Mouse (Mus musculus) cerebellum, postnatal 4 days (tissue): ENCODE measurements around the gene B3galnt1.

Experiments used
- DNase-seq, 2 experiments: peaks; one replicate each; pipeline ENCODE4 v3.0.0; 2022; ENCODE audit warnings: low spot score in 2 of 2, mixed read lengths in 1 of 2

B3galnt1 gene

GRCm38 (mm10) chr3:69598261-69599165 is at the start of gene B3galnt1:
Gene B3galnt1, minus strand, starts transcription at chr3:69598960.
- peak; percentile 43 to 68 for DNase-seq

- no peak for DNase-seq
These were observed 35.8 kb upstream of the B3galnt1 start for GRCm38 (mm10) chr3:69634521-69634920.

GRCm38 (mm10) chr3:69633706-69634420 is 35.1 kb upstream of the B3galnt1 start:
- DNase-seq, result no peak

- no peak for DNase-seq
These were observed 28.3 kb upstream of the B3galnt1 start for GRCm38 (mm10) chr3:69626963-69627590.

- DNase-seq, result no peak
These were observed 27.6 kb upstream of the B3galnt1 start for GRCm38 (mm10) chr3:69626213-69626962.

- no peak for DNase-seq
These were observed 25.4 kb upstream of the B3galnt1 start for GRCm38 (mm10) chr3:69624182-69624581.

GRCm38 (mm10) chr3:69607909-69608308 is 9.1 kb upstream of the B3galnt1 start:
- no peak for DNase-seq

GRCm38 (mm10) chr3:69607468-69607867 is 8.7 kb upstream of the B3galnt1 start:
- no peak for DNase-seq

- DNase-seq, result no peak
These were observed 8.2 kb upstream of the B3galnt1 start for GRCm38 (mm10) chr3:69606923-69607322.

- DNase-seq, result no peak
These were observed 373 bp upstream of the B3galnt1 start for GRCm38 (mm10) chr3:69599166-69599500.

GRCm38 (mm10) chr3:69597816-69598215 is 944 bp downstream of the B3galnt1 start:
- DNase-seq, result no peak

- no peak for DNase-seq
These were observed 1.5 kb downstream of the B3galnt1 start for GRCm38 (mm10) chr3:69597211-69597610.

- DNase-seq, result no peak
These were observed 2.6 kb downstream of the B3galnt1 start for GRCm38 (mm10) chr3:69596116-69596515.

GRCm38 (mm10) chr3:69594071-69594470 is 4.7 kb downstream of the B3galnt1 start:
- no peak for DNase-seq

GRCm38 (mm10) chr3:69593426-69593825 is 5.3 kb downstream of the B3galnt1 start:
- no peak for DNase-seq

GRCm38 (mm10) chr3:69588101-69588760 is 10.5 kb downstream of the B3galnt1 start:
- no peak for DNase-seq

- DNase-seq, result no peak
These were observed 15.0 kb downstream of the B3galnt1 start for GRCm38 (mm10) chr3:69583798-69584197.

GRCm38 (mm10) chr3:69578791-69579190 is 20.0 kb downstream of the B3galnt1 start:
- no peak for DNase-seq

GRCm38 (mm10) chr3:69576715-69577114 is 22.0 kb downstream of the B3galnt1 start:
- no peak for DNase-seq

- no peak for DNase-seq
These were observed 23.2 kb downstream of the B3galnt1 start for GRCm38 (mm10) chr3:69575577-69575976.

- no peak for DNase-seq
These were observed 26.2 kb downstream of the B3galnt1 start for GRCm38 (mm10) chr3:69572561-69572960.
